ENCODE assay signal across 8 mouse cellular contexts in the genomic region with DNA sequence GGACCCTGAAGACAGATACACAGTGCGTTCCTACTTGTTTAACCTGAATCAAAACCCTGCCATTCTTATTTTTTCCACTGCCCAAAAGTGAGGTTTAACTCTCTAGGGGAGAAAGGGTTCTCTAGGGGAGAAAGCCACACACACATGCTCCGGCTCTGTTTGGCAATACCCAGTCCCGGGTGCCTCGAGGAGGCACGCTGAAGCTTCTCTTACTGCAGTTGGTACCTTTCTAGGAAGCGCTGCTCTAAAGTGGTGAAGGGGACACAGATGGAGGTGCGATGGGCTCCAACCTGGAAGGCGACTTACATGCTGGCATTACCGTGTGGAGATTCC. TPM values are rescaled to one million over a fixed set of nuclear protein-coding genes. Genes with fewer than 3 reads are reported as not detected.
DNase-seq lines count a peak whose midpoint lies in the region; ATAC-seq and TF ChIP-seq lines count a peak whose summit lies in the region.

No protein-coding gene starts in this region.

- H3K36me3 ChIP-seq in heart, embryonic 13.5 days, result no peaks in the 10 kb centered on the region

- CTCF ChIA-PET in Patski (lab: Charles Lee), result interaction anchor here (0.8 to 1.2 kb wide), 2 partner anchors 90 to 93 kb away, joined by 3 to 7 read pairs; no protein-coding TSS in a partner anchor

- H3K27ac ChIP-seq in heart, embryonic 13.5 days (replicated peaks), result peak overlapping the region; percentile 73

- H3K4me1 ChIP-seq in heart, embryonic 13.5 days, result peaks cover 5% of the 10 kb centered on the region

- DNase-seq in heart, postnatal 25 days (ENCODE audit: low spot score), result no peak
- no peak for DNase-seq in Patski (ENCODE audit: low read depth, low spot score)
- peak; percentile 6 for DNase-seq in lung, postnatal 10 days
- no peak for DNase-seq in adrenal gland, postnatal 14 days
- DNase-seq in right cerebral cortex, postnatal 25 days, result no peak
- no peak for DNase-seq in kidney, adult 9 months

- POLR2A ChIA-PET in Patski (lab: Charles Lee), result interaction anchor here (0.8 to 1.5 kb wide), 2 partner anchors 10 to 75 kb away, joined by 3 read pairs; no protein-coding TSS in a partner anchor

- no peak for ATAC-seq in heart, embryonic 13.5 days (ENCODE audit: extremely low read depth, insufficient number of reproducible peaks, low FRiP score, low TSS enrichment)
- ATAC-seq in Patski, result peak; percentile 56
- peak; percentile 54 for ATAC-seq in granulocyte monocyte progenitor cell, adult 5-6 weeks (replicated peaks; ENCODE audit: poor library complexity, severe bottlenecking)

- peaks cover 15% of the 10 kb centered on the region for H3K27me3 ChIP-seq in heart, embryonic 13.5 days (replicated peaks)
- no peaks in the 10 kb centered on the region for H3K27me3 ChIP-seq in Patski

- 3% methylated on average over 9 of the region's 9 CpGs for WGBS in heart, embryonic 13.5 days

- intact Hi-C loops in heart, postnatal 25 days (cut with DNase I), result no loop called here

- no peak for TF ChIP-seq CTCF in Patski (IDR thresholded peaks at IDR 0.05)

- peak overlapping the region; percentile 86 for H3K9ac ChIP-seq in heart, embryonic 13.5 days

- peak overlapping the region; percentile 86 for H3K4me3 ChIP-seq in heart, embryonic 13.5 days

- no peaks in the 10 kb centered on the region for H3K9me3 ChIP-seq in heart, embryonic 13.5 days

- H3K4me2 ChIP-seq in heart, embryonic 13.5 days, result peak overlapping the region; percentile 99

- in situ Hi-C loops in Patski (cut with MboI; ENCODE audit: low pct_unique_long_range_greater_than_20kb), result loop anchor here (5.0 kb wide), 2 partner anchors 82 to 158 kb away; no protein-coding TSS in a partner anchor

RNA-seq across cellular contexts. Expression of gene Adgrg6, which starts 0.9 kb away (rescaled TPM):
- polyA plus RNA-seq in heart, embryonic 13.5 days (2015; fragmentation: Nextera tagmentation; extraction: Ambion mirVana), result 14.3 and 15.7 TPM in 2 replicates
- 1 to 10 TPM; 3.1 to 3.5 TPM for total RNA-seq in heart, postnatal 25 days (2021)
- polyA plus RNA-seq in Patski (2021), result 43.0 TPM
- 0.37 and 1.3 TPM in 2 replicates for total RNA-seq in granulocyte monocyte progenitor cell, adult 5-6 weeks (2014; fragmentation: Nextera tagmentation)
- 0.52 and 0.65 TPM in 2 replicates for total RNA-seq in granulocyte monocyte progenitor cell, adult 5-6 weeks (2017)
- 2.2 and 2.4 TPM in 2 replicates for total RNA-seq in adrenal gland, postnatal 14 days (2021)
